Mouse (Mus musculus) bone marrow macrophage, adult 2 months (primary cell): ENCODE data around the gene Baz2b.

Experiments
- CTCF ChIP-seq: IDR thresholded peaks from 2 replicates; pipeline ENCODE4 v1.5.1; 2012; ENCODE audit warnings: low read depth, mild to moderate bottlenecking, low read length, moderate library complexity
- POLR2A ChIP-seq: IDR thresholded peaks from 2 replicates; pipeline ENCODE4 v1.6.1; 2012; ENCODE audit warnings: mild to moderate bottlenecking, low read depth, low read length, borderline replicate concordance

GRCm38 (mm10) chr2:60059300-60059699 is 150.3 kb downstream of the Baz2b start:
- no peak for TF ChIP-seq CTCF
- no peak for TF ChIP-seq POLR2A
